ENCODE assay signal across 8 mouse cellular contexts in genomic region chr8:70892896-70893655, GRCm38 (mm10). TPM values are rescaled to one million over a fixed set of nuclear protein-coding genes. Genes with fewer than 3 reads are reported as not detected.
DNase-seq lines count a peak whose midpoint lies in the region; ATAC-seq and TF ChIP-seq lines count a peak whose summit lies in the region.

No protein-coding gene starts in this region.

- peak overlapping the region; percentile 35; the same call in 1 of the 2 replicates for H3K4me3 ChIP-seq in liver, embryonic 13.5 days (replicated peaks)
- peak overlapping the region; percentile 25 for H3K4me3 ChIP-seq in stomach, postnatal 0 days (ENCODE audit: low read depth, low read length)

- DNase-seq in cerebellum, adult 9-11 months = peak; percentile 25
- no peak for DNase-seq in cerebellum, adult 18-20 months
- peak; percentile 14 for DNase-seq in retina, embryonic 14.5 days (ENCODE audit: low spot score)
- DNase-seq in retina, postnatal 1 day = no peak
- no peak for DNase-seq in liver, embryonic 13.5 days
- no peak for DNase-seq in stomach, postnatal 0 days (ENCODE audit: low spot score)
- DNase-seq in urinary bladder, postnatal 4 days (ENCODE audit: low spot score in 2 of 2) = no peak
- DNase-seq in natural killer cell, adult 2 months (ENCODE audit: low spot score in 2 of 2) = no peak

- H3K27ac ChIP-seq in liver, embryonic 13.5 days = no peak overlapping the region
- no peak overlapping the region for H3K27ac ChIP-seq in stomach, postnatal 0 days (replicated peaks)

- no peak for ATAC-seq in liver, embryonic 13.5 days (ENCODE audit: low read depth)
- ATAC-seq in stomach, postnatal 0 days (ENCODE audit: low FRiP score, low TSS enrichment) = no peak

- H3K4me1 ChIP-seq in liver, embryonic 13.5 days (replicated peaks) = peaks cover 51% of the 10 kb centered on the region
- peaks cover 4% of the 10 kb centered on the region; the same call in 1 of the 2 replicates for H3K4me1 ChIP-seq in stomach, postnatal 0 days (replicated peaks; ENCODE audit: control insufficient read depth, insufficient read depth)

- peak overlapping the region; percentile 41 for H3K4me2 ChIP-seq in liver, embryonic 13.5 days
- H3K4me2 ChIP-seq in stomach, postnatal 0 days (replicated peaks; ENCODE audit: low read depth) = peak overlapping the region; percentile 44

- H3K27me3 ChIP-seq in liver, embryonic 13.5 days = peaks cover 63% of the 10 kb centered on the region
- H3K27me3 ChIP-seq in stomach, postnatal 0 days (ENCODE audit: control insufficient read depth, insufficient read depth, low read length) = no peaks in the 10 kb centered on the region; the same call in 1 of the 2 replicates

- whole genome bisulfite sequencing in liver, embryonic 13.5 days (ENCODE audit: insufficient replicate concordance) = 27% methylated on average over 20 of the region's 20 CpGs
- whole genome bisulfite sequencing in stomach, postnatal 0 days = 28% methylated on average over 20 of the region's 20 CpGs

- H3K9ac ChIP-seq in liver, embryonic 13.5 days = 0 out of 2 replicates have a peak overlapping the region, but pooled peaks have one; percentile 22
- H3K9ac ChIP-seq in stomach, postnatal 0 days (ENCODE audit: low read length) = peak overlapping the region; percentile 48; the same call in 1 of the 2 replicates

- peaks cover 34% of the 10 kb centered on the region for H3K36me3 ChIP-seq in liver, embryonic 13.5 days
- H3K36me3 ChIP-seq in stomach, postnatal 0 days (ENCODE audit: control insufficient read depth, insufficient read depth, low read length) = peaks cover 12% of the 10 kb centered on the region

- no peak for TF ChIP-seq EP300 in stomach, postnatal 0 days (optimal IDR thresholded peaks at IDR 0.05)

- TF ChIP-seq CTCF in stomach, postnatal 0 days (IDR thresholded peaks at IDR 0.05; ENCODE audit: low read depth) = no peak

- H3K9me3 ChIP-seq in liver, embryonic 13.5 days (replicated peaks) = no peaks in the 10 kb centered on the region
- H3K9me3 ChIP-seq in stomach, postnatal 0 days (ENCODE audit: control insufficient read depth, low read length) = no peaks in the 10 kb centered on the region

RNA-seq across cellular contexts. Expression of gene Slc5a5, which starts 0.5 kb away (rescaled TPM):
- 0.03 TPM in 2 replicates for polyA plus RNA-seq in liver, embryonic 13.5 days (2015; fragmentation: Nextera tagmentation; extraction: Ambion mirVana)
- polyA plus RNA-seq in stomach, postnatal 0 days (2015; fragmentation: Nextera tagmentation; extraction: Ambion mirVana) = 42.8 and 58.5 TPM in 2 replicates

RNA-seq across cellular contexts. Expression of gene Rpl18a, which starts 4.1 kb away (rescaled TPM):
- 2,606 and 3,100 TPM in 2 replicates for polyA plus RNA-seq in liver, embryonic 13.5 days (2015; fragmentation: Nextera tagmentation; extraction: Ambion mirVana)
- 4,207 and 4,214 TPM in 2 replicates for polyA plus RNA-seq in stomach, postnatal 0 days (2015; fragmentation: Nextera tagmentation; extraction: Ambion mirVana)

RNA-seq across cellular contexts. Expression of gene Map1s, which starts 12.7 kb away (rescaled TPM):
- 17.7 and 19.0 TPM in 2 replicates for polyA plus RNA-seq in liver, embryonic 13.5 days (2015; fragmentation: Nextera tagmentation; extraction: Ambion mirVana)
- 15.2 and 15.6 TPM in 2 replicates for polyA plus RNA-seq in stomach, postnatal 0 days (2015; fragmentation: Nextera tagmentation; extraction: Ambion mirVana)

RNA-seq across cellular contexts. Expression of gene Ccdc124, which starts 19.3 kb away (rescaled TPM):
- polyA plus RNA-seq in liver, embryonic 13.5 days (2015; fragmentation: Nextera tagmentation; extraction: Ambion mirVana) = 70.9 and 76.5 TPM in 2 replicates
- polyA plus RNA-seq in stomach, postnatal 0 days (2015; fragmentation: Nextera tagmentation; extraction: Ambion mirVana) = 73.2 and 74.1 TPM in 2 replicates

RNA-seq across cellular contexts. Expression of gene Kcnn1, which starts 30.0 kb away (rescaled TPM):
- 0.29 and 0.44 TPM in 2 replicates for polyA plus RNA-seq in liver, embryonic 13.5 days (2015; fragmentation: Nextera tagmentation; extraction: Ambion mirVana)
- 0.64 and 0.72 TPM in 2 replicates for polyA plus RNA-seq in stomach, postnatal 0 days (2015; fragmentation: Nextera tagmentation; extraction: Ambion mirVana)

Comparison
In these comparisons a context has a peak if more than half of its experiments do, and no peak if none do; other contexts are left out.
1. DNase-seq: peak in cerebellum, adult 9-11 months (single experiment) and retina, embryonic 14.5 days (single experiment); none in cerebellum, adult 18-20 months (0 of 2), retina, postnatal 1 day (single experiment), liver, embryonic 13.5 days (single experiment), stomach, postnatal 0 days (single experiment), urinary bladder, postnatal 4 days (0 of 2) and natural killer cell, adult 2 months (0 of 2).
2. RNA of gene Slc5a5, which starts 0.5 kb away (polyA plus RNA-seq): 42.8 to 58.5 TPM in stomach, postnatal 0 days; 0.03 TPM in liver, embryonic 13.5 days; every median in the first group is over 10 times any median in the second.